Mouse (Mus musculus): ENCODE data around the gene Rcan1. TPM values are rescaled to one million over a fixed set of nuclear protein-coding genes. Genes with fewer than 3 reads are reported as not detected.

Rcan1 gene
- polyA plus RNA-seq, 1 experiment from 2014 or later, result 34.3 TPM

DNA sequence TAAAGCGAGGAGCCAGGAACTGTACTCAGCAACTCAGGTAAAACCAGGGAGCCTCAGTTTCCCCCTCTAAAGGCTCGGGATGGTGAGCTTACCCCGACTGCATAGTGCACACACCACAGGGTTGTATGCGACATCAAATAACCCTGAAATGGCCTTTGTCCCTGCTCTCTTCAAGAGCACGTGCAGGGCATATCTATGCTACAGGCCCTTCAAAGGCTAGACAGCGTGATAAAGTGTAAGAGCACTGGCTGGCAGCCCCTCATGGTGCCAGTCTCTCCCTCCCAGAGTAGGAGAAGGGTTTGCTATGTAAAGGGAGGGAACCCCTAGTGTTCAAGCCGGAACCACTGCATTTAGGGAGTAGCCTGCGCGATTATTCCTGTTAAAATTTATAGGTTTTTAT, 113.6 kb downstream of the Rcan1 start:
- 69% methylated on average over 9 of the region's 9 CpGs for WGBS
- H3K27ac ChIP-seq, result no peak overlapping the region
- ATAC-seq, result no peak
- H3K27me3 ChIP-seq, result no peaks in the 10 kb centered on the region
- H3K36me3 ChIP-seq (ENCODE audit: poor library complexity, severe bottlenecking), result no peaks in the 10 kb centered on the region
- no peak overlapping the region for H3K9ac ChIP-seq
- H3K9me3 ChIP-seq (replicated peaks), result no peaks in the 10 kb centered on the region
- H3K4me3 ChIP-seq, result no peak overlapping the region
- H3K4me1 ChIP-seq, result peaks cover 25% of the 10 kb centered on the region
- no peak overlapping the region for H3K4me2 ChIP-seq

DNA sequence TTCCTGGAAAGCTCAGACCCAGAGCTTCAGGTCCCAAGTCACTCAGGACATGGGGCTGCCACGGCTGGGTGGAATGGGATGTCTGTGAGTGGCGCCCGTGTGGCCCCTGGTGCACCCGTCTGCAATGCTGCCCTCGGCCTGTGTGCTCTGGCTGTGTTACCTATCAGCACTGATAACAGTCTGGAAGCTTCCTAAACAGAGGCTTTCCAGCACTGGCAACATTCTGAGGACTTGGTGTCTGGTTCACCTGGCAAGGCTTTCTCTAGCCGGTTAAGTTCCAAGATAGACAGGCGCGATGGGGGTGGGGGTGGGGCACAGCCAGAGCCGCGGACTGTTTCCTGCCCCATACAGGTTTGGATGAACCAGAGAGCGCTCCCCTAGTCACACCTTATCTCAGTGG, 114.7 kb downstream of the Rcan1 start:
- Histone ChIP-seq H3K9me3 (replicated peaks) (no peaks in the 10 kb centered on the region), H3K4me1 (peaks cover 25% of the 10 kb centered on the region), H3K4me2 (no peak overlapping the region), H3K4me3 (no peak overlapping the region), H3K27ac (no peak overlapping the region), H3K27me3 (no peaks in the 10 kb centered on the region), H3K9ac (no peak overlapping the region), H3K36me3 (ENCODE audit: poor library complexity, severe bottlenecking) (no peaks in the 10 kb centered on the region)
- ATAC-seq, result no peak
- 72% methylated on average over 11 of the region's 11 CpGs for WGBS

DNA sequence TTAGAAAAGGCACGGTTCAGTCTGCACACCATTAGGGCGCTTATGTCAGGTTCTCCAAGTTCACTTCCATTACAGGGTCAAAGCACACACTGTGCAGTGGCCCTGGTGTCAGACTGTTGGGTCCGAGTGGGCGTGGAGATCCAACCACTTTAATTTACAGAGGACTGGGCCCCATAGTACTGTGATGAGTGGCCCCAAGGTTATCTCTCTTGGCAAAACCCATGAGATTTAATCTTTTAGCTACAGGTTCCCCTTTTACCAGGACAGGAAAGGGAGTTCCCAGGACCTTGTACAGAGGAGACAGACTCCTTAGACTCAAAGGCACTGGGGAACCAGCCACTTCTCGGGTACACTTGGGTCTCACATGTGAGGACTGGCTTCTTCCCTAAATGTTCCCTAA, 115.3 kb downstream of the Rcan1 start:
- no peak overlapping the region for H3K27ac ChIP-seq
- H3K4me1 ChIP-seq, result peaks cover 25% of the 10 kb centered on the region
- ATAC-seq, result no peak
- no peaks in the 10 kb centered on the region for H3K36me3 ChIP-seq (ENCODE audit: poor library complexity, severe bottlenecking)
- no peak overlapping the region for H3K4me3 ChIP-seq
- H3K27me3 ChIP-seq, result no peaks in the 10 kb centered on the region
- WGBS, result 83% methylated on average over 5 of the region's 5 CpGs
- no peak overlapping the region for H3K4me2 ChIP-seq
- H3K9ac ChIP-seq, result no peak overlapping the region
- H3K9me3 ChIP-seq (replicated peaks), result no peaks in the 10 kb centered on the region

DNA sequence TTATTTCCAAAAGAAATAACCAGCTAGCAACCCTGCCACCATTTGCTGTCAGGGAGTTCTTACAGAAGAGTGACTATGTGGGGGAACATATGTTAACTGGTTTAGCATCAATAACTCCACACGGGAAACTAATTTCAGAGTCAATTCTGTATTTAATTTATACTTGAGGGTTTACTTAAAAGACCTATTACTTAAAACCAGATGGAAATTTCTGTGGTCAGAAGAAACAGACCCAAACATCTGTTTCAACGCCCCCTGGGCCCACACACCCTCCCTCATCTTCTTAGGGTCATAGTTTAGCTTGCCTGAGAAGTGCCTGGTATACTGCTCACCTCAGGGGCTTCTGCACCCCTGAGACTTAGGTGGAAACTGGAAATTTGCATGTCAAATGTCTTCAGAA, 116.8 kb downstream of the Rcan1 start:
- H3K9me3 ChIP-seq (replicated peaks), result no peaks in the 10 kb centered on the region
- no peak overlapping the region for H3K4me2 ChIP-seq
- H3K27ac ChIP-seq, result no peak overlapping the region
- no peaks in the 10 kb centered on the region for H3K36me3 ChIP-seq (ENCODE audit: poor library complexity, severe bottlenecking)
- WGBS, result 71% methylated on average over 2 of the region's 2 CpGs
- H3K4me3 ChIP-seq, result no peak overlapping the region
- no peak for ATAC-seq
- H3K9ac ChIP-seq, result no peak overlapping the region
- no peaks in the 10 kb centered on the region for H3K27me3 ChIP-seq
- H3K4me1 ChIP-seq, result peaks cover 21% of the 10 kb centered on the region

DNA sequence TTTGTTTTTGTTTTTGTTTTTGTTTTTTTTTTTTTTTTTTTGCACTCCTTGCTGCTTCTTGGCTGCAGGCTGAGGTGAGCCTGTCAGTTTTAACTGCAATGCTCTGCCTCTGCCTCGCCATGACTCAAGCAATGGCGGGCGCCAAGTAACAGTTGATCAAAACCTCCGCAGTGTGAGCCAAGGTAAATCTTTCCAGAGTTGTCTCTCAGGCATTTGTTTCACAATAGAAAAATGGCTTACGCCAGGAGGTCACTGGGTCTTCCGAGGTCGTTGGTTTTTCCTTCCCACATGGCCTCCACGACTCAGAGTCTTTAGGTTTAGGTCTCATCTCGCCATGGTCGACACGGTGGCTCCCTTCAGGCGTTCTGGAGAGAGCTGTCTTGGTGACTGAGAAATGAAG, 117.4 kb downstream of the Rcan1 start:
- 88% methylated on average over 12 of the region's 12 CpGs for WGBS
- H3K4me1 ChIP-seq, result peaks cover 17% of the 10 kb centered on the region
- no peak overlapping the region for H3K4me3 ChIP-seq
- no peaks in the 10 kb centered on the region for H3K27me3 ChIP-seq
- no peak for ATAC-seq
- no peak overlapping the region for H3K27ac ChIP-seq
- no peaks in the 10 kb centered on the region for H3K9me3 ChIP-seq (replicated peaks)
- H3K4me2 ChIP-seq, result no peak overlapping the region
- H3K36me3 ChIP-seq (ENCODE audit: poor library complexity, severe bottlenecking), result no peaks in the 10 kb centered on the region
- H3K9ac ChIP-seq, result no peak overlapping the region

DNA sequence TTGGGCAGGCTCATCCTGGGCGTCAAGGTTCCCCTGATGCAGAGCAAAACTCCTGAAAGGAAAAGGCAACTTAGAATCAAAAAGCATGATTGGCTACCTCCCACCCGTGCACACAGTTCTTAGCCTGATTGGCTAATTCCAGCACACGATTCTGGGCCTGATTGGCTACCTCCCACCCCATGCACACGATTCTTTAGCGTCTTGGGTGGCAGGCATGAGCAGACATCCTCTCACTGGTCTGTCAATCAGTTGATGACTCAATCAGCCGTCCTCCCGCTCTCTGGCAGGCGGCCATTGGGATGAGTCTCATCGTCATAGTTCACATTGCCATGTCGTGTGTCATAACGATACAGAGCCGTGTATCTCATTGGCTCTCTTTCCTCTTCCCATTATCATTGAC, 121.7 kb downstream of the Rcan1 start:
- H3K27me3 ChIP-seq, result no peaks in the 10 kb centered on the region
- ATAC-seq, result no peak
- no peaks in the 10 kb centered on the region for H3K9me3 ChIP-seq (replicated peaks)
- no peak overlapping the region for H3K4me2 ChIP-seq
- no peak overlapping the region for H3K27ac ChIP-seq
- 86% methylated on average over 12 of the region's 12 CpGs for WGBS
- H3K9ac ChIP-seq, result no peak overlapping the region
- H3K36me3 ChIP-seq (ENCODE audit: poor library complexity, severe bottlenecking), result no peaks in the 10 kb centered on the region
- no peak overlapping the region for H3K4me3 ChIP-seq
- peaks cover 4% of the 10 kb centered on the region for H3K4me1 ChIP-seq

DNA sequence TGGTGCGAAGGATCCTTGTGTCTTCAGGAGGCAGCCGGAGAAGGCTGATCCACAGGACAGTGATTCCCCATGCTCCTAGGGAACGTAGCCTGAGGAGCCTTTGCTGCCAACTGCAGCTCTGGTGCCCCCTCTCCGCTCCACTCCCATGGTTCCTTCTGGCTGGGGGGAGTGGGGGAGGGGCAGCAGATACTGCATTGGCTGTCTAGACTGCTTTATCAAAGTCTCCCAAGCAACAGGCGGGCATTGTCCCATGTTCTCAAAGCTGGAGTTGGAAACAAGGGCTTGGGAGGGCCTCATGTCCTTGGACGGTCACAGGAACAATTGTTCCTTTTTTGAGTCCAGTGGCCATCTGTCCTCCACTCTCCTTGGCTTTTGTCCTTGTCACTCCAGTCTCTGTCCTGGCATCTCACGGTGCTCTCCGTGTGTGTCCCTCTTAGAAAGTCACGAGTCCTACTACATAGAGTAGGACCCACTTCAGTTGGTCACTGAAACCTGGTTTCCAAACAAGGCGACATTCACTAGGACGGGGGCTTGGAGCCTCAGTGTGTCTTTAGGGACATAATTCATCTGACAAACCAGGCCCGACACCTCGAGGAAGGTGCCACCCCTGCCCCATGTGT, 124.3 kb downstream of the Rcan1 start:
- H3K27ac ChIP-seq, result no peak overlapping the region
- H3K27me3 ChIP-seq, result no peaks in the 10 kb centered on the region
- no peak overlapping the region for H3K9ac ChIP-seq
- H3K9me3 ChIP-seq (replicated peaks), result no peaks in the 10 kb centered on the region
- no peaks in the 10 kb centered on the region for H3K36me3 ChIP-seq (ENCODE audit: poor library complexity, severe bottlenecking)
- WGBS, result 60% methylated on average over 13 of the region's 13 CpGs
- H3K4me2 ChIP-seq, result no peak overlapping the region
- H3K4me1 ChIP-seq, result peaks cover 5% of the 10 kb centered on the region
- no peak overlapping the region for H3K4me3 ChIP-seq
- no peak for ATAC-seq

DNA sequence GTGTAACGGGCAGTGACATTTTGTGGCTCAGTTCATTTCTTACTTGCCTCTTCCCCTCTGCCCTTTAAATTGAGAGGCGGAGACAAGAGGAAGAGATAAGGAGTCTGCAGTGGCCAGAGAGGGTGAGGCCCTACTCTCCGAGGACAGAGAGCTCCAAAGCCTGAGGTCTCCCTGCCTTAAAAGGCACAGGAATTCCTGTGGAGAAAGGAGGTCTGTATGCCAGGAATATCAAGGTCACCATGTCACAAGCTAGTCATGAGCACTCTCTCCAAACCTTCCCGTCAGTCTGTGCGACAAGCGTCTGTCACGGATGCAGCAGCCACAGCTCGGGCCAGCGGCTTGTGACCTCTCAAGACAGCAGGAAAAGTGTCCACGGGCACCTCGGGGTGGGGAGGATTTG, 125.5 kb downstream of the Rcan1 start:
- no peaks in the 10 kb centered on the region for H3K9me3 ChIP-seq (replicated peaks)
- ATAC-seq, result no peak
- peaks cover 9% of the 10 kb centered on the region for H3K4me1 ChIP-seq
- H3K27ac ChIP-seq, result no peak overlapping the region
- H3K9ac ChIP-seq, result no peak overlapping the region
- H3K4me3 ChIP-seq, result no peak overlapping the region
- no peaks in the 10 kb centered on the region for H3K27me3 ChIP-seq
- WGBS, result 80% methylated on average over 11 of the region's 11 CpGs
- H3K36me3 ChIP-seq (ENCODE audit: poor library complexity, severe bottlenecking), result no peaks in the 10 kb centered on the region
- H3K4me2 ChIP-seq, result no peak overlapping the region

Other genes with a start within 250 kb of the Rcan1 start
- 9.7 and 16.4 TPM in 2 replicates for gene Kcne2, start 178.5 kb downstream of the Rcan1 start, polyA plus RNA-seq (2015; fragmentation: Nextera tagmentation; extraction: Ambion mirVana)
- gene Smim11, start 169.6 kb downstream of the Rcan1 start, polyA plus RNA-seq (2015; fragmentation: Nextera tagmentation; extraction: Ambion mirVana), result 123 and 144 TPM in 2 replicates
- gene Fam243, start 149.4 kb downstream of the Rcan1 start, polyA plus RNA-seq (2015; fragmentation: Nextera tagmentation; extraction: Ambion mirVana), result 0.10 TPM in 1 of 2 replicates, not detected in the other
- not detected in 2 replicates for gene Kcne1, start 111.4 kb downstream of the Rcan1 start, polyA plus RNA-seq (2015; fragmentation: Nextera tagmentation; extraction: Ambion mirVana)
- 3.6 and 5.6 TPM in 2 replicates for gene Clic6, start 14.9 kb upstream of the Rcan1 start, polyA plus RNA-seq (2015; fragmentation: Nextera tagmentation; extraction: Ambion mirVana)